In the genomic region with DNA sequence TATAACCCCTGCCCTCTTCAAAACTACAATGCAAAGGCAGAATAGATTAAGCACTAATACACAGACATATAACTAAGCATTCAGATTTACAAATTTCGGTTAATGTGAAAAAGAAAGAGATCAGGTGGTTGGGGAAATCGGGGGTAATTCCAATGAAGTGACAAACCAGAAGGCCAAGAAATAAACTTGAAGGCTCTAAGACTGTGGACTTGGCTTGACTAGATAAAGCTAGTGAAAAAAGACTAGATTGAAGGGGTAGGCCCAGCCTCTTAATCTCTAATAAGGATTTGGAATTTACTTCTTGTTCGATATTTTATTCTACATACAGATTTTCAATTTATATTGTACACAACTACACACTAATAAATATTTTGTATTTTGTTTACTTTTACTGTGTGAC, we compare ENCODE assay signal across 8 mouse cellular contexts. TPM values are rescaled to one million over a fixed set of nuclear protein-coding genes. Genes with fewer than 3 reads are reported as not detected.
A peak's percentile ranks its signal among the peaks of the same experiment; 100 is the strongest.
DNase-seq lines count a peak whose midpoint lies in the region; ATAC-seq and TF ChIP-seq lines count a peak whose summit lies in the region.

Arhgef26 (plus strand) TSS at position 301 of the 400 bp plus-strand sequence.

- peak within 1 kb of the TSS; percentile 72 for H3K9ac ChIP-seq in embryonic facial prominence, embryonic 15.5 days
- peak within 1 kb of the TSS; percentile 67 for H3K9ac ChIP-seq in midbrain, embryonic 15.5 days

- no peak for ATAC-seq in embryonic facial prominence, embryonic 15.5 days (ENCODE audit: insufficient number of reproducible peaks, low FRiP score, low TSS enrichment, low read depth)
- no peak for ATAC-seq in midbrain, embryonic 15.5 days (replicated peaks)

- H3K36me3 ChIP-seq in embryonic facial prominence, embryonic 15.5 days, result no peaks in the 10 kb centered on the region
- H3K36me3 ChIP-seq in midbrain, embryonic 15.5 days (replicated peaks), result no peaks in the 10 kb centered on the region

- WGBS in embryonic facial prominence, embryonic 15.5 days, result 86% methylated on average over 3 of the region's 3 CpGs
- 85% methylated on average over 3 of the region's 3 CpGs for WGBS in midbrain, embryonic 15.5 days

- DNase-seq in layer of hippocampus, adult 2 months (ENCODE audit: low spot score in 2 of 2), result no peak
- no peak for DNase-seq in layer of hippocampus, adult 9-11 months
- no peak for DNase-seq in layer of hippocampus, postnatal 10 days (ENCODE audit: low spot score in 2 of 2)
- DNase-seq in gastrocnemius, postnatal 25 days, result no peak
- no peak for DNase-seq in urinary bladder, postnatal 14 days (ENCODE audit: low spot score)
- no peak for DNase-seq in c-Kit-positive CD71-positive TER-119-positive erythroid progenitor cells, embryonic 14.5 days (ENCODE audit: low spot score)

- peak within 1 kb of the TSS; percentile 89 for H3K27ac ChIP-seq in layer of hippocampus, adult 2 months
- peak within 1 kb of the TSS; percentile 74 for H3K27ac ChIP-seq in embryonic facial prominence, embryonic 15.5 days (replicated peaks)
- H3K27ac ChIP-seq in midbrain, embryonic 15.5 days, result peak within 1 kb of the TSS; percentile 43

- no peak for TF ChIP-seq CTCF in layer of hippocampus, adult 2 months (conservative IDR thresholded peaks at IDR 0.05)

- H3K4me1 ChIP-seq in embryonic facial prominence, embryonic 15.5 days, result peaks cover 13% of the 10 kb centered on the region
- H3K4me1 ChIP-seq in midbrain, embryonic 15.5 days, result peaks cover 13% of the 10 kb centered on the region; the same call in 1 of the 2 replicates

- no peaks in the 10 kb centered on the region for H3K27me3 ChIP-seq in embryonic facial prominence, embryonic 15.5 days
- peaks cover 8% of the 10 kb centered on the region; the same call in 1 of the 2 replicates for H3K27me3 ChIP-seq in midbrain, embryonic 15.5 days (replicated peaks)

- peak within 1 kb of the TSS; percentile 86 for H3K4me3 ChIP-seq in layer of hippocampus, adult 2 months
- H3K4me3 ChIP-seq in embryonic facial prominence, embryonic 15.5 days (replicated peaks), result peak within 1 kb of the TSS; percentile 80
- H3K4me3 ChIP-seq in midbrain, embryonic 15.5 days, result peak within 1 kb of the TSS; percentile 66

- no peaks in the 10 kb centered on the region for H3K9me3 ChIP-seq in embryonic facial prominence, embryonic 15.5 days (replicated peaks)
- H3K9me3 ChIP-seq in midbrain, embryonic 15.5 days, result no peaks in the 10 kb centered on the region

- peak within 1 kb of the TSS; percentile 85 for H3K4me2 ChIP-seq in embryonic facial prominence, embryonic 15.5 days (replicated peaks)
- peak within 1 kb of the TSS; percentile 84 for H3K4me2 ChIP-seq in midbrain, embryonic 15.5 days

RNA-seq across cellular contexts. Expression of gene Arhgef26, which starts in this region (rescaled TPM):
- total RNA-seq in layer of hippocampus, adult 2 months (2021), result 10 to 100 TPM; 59.2 to 60.0 TPM
- 16.8 and 20.1 TPM in 2 replicates for polyA plus RNA-seq in embryonic facial prominence, embryonic 15.5 days (2015; fragmentation: Nextera tagmentation; extraction: Ambion mirVana)
- total RNA-seq in layer of hippocampus, postnatal 10 days (2021), result 10 to 100 TPM; 47.6 to 47.8 TPM
- polyA plus RNA-seq in midbrain, embryonic 15.5 days (2015; fragmentation: Nextera tagmentation; extraction: Ambion mirVana), result 9.2 and 11.7 TPM in 2 replicates
- total RNA-seq in gastrocnemius, postnatal 25 days (2021), result 1 to 10 TPM; 1.0 to 1.8 TPM

Comparison
In these comparisons a context has a peak if more than half of its experiments do, and no peak if none do; other contexts are left out.
1. RNA of gene Arhgef26 (total RNA-seq): 59.2 to 60.0 TPM in layer of hippocampus, adult 2 months and 47.6 to 47.8 TPM in layer of hippocampus, postnatal 10 days; 1.0 to 1.8 TPM in gastrocnemius, postnatal 25 days; every median in the first group is over 10 times any median in the second.
2. Peak in every context shown above with its lines, with median percentiles within 50 percentile points of each other: H3K27ac ChIP-seq and H3K4me3 ChIP-seq.